Mouse (Mus musculus): ENCODE results near the gene Nkapd1.

GRCm38 (mm10) chr9:50594794-50595417, 22.4 kb downstream of the Nkapd1 start:
- TF ChIP-seq CTCF (IDR thresholded peaks at IDR 0.05; ENCODE audit: control insufficient read depth, insufficient read depth, insufficient read length) (no peak), FOSL1 (IDR thresholded peaks at IDR 0.05; ENCODE audit: insufficient read depth, low read length, poor library complexity, severe bottlenecking) (no peak)

Measured in C2C12 (cell line).